Mouse (Mus musculus) hindlimb bud, embryonic 11.5 days (tissue): ENCODE results near the gene Rxrg.

Source experiments
- DNase-seq: peaks from one replicate; pipeline ENCODE4 v3.0.0-alpha.2; 2012; ENCODE audit warnings: low read depth, low spot score; ENCODE audit errors: extremely low spot score

Rxrg gene

DNA sequence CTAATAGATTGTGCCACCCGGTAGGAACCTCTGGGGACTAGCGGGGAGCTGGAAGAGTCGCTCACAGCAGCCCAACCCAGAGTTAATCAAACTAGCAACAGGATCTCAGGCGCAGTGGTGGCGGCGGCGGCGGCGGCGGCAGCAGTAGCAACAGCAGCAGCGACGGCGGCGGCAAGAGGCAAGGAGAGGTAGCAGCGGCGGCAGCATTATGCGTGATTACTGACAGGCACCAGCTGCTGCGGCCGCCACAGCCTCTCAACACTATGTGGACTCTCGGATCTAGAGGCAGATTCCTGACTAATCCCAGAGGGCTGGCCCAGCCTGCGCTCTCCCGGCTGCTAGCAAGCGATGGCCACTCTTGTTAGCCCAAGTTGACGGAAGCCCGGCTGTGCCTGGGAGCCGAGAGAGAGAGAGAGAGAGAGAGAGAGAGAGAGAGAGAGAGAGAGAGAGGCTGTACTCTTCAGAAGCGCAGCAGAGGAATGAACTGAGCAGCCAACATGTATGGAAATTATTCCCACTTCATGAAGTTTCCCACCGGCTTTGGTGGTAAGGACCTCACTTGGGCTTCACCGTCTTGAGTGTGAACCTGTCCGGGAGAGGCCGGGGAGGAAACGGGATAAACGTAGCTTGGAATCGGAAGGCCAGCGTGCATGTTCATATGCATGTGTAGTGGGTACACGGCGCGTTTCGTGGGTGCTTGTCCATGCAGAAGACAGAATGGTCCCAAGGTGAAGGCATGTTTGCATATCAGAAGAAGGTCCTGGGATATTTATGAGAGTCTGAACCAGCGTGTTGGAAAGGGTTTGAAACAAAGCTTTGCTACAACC, at the start of gene Rxrg:
Rxrg (plus strand) TSS at position 130 of the 827 bp plus-strand sequence.
- DNase-seq, result peak; percentile 26

DNA sequence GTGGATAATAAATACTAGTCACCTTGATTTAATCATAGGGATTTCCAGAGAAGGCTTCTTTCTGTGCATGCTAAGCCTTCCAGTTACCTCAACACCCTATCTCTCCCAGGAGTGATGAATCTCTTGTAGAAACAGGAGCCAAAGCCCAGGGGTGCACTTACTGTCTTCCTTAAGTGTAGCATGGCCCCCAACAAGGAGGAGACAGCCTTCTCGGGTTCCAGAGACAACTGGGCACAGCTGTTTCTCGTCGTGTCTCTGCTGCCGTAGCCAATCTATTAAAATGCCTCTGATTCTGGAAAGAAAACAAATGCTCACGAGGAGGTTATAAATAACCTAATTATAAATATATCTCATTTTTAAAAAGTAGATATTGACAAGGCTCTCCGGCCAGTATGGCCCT, 48.9 kb upstream of the Rxrg start:
- DNase-seq, result no peak

DNA sequence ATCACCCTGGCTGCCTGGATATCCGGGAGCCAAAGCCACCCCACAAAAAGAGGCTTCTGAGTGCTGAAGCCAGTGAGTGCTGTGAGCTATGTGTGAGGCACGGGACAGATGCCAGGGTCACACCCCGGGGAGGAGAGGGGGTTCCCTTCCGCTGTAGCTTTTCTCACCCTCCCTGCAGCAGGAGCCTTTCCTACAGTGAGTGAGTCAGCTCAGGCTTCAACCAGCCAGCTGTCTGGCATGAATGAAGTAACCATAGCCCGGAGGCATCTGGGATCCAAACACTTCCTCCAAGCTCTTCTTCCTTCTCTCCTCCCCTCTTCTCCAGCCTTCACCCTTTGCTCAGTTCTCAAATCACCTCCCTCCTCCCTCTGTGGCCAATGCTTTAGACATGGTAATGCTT, 46.6 kb upstream of the Rxrg start:
- DNase-seq, result no peak

DNA sequence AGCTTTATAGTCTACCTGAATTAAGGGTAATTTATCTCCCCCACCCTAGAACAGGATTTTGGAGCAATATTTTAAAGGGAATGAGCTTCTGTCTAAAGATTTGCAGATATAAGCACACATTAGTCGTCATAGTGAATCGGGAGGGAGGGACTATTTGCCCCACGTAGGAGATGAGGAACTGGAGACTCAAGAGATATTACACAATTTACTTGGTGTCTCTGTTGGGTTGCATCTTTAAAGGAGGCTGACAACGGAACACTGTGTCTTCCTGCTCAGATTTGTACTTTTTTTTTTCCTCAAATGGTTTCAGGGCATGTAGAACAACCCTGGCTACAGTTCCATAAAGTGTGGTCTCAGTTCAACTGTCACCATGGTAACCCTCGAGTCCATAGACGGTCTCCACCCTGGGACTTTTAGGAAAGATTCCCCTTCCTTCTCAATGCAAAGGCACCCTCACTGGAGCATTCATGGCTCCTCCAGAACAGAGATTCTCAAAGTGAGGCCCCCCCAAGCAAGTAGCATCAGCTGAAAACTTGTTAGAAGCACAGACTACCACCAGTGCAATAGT, 44.1 kb upstream of the Rxrg start:
- DNase-seq, result no peak

DNA sequence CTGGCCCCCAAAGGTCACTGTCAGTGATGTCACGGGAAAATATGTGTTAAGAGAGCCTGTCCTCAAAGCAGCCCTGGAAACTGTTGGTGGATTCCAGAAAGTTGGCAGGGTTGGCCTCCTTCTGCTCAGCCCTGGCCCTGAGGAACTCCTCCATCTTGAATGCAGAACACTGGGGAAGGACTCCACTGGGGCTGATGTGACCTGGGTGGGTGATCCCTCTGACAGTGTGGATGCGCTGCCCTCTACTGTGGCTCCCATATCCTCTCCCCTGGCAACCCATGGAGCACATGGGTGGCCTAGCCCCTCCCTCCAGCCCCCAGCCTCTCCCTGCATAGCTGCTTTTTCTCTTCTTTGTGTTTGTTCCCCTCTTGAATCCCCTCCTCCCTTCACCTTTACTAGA, 31.6 kb upstream of the Rxrg start:
- no peak for DNase-seq

DNA sequence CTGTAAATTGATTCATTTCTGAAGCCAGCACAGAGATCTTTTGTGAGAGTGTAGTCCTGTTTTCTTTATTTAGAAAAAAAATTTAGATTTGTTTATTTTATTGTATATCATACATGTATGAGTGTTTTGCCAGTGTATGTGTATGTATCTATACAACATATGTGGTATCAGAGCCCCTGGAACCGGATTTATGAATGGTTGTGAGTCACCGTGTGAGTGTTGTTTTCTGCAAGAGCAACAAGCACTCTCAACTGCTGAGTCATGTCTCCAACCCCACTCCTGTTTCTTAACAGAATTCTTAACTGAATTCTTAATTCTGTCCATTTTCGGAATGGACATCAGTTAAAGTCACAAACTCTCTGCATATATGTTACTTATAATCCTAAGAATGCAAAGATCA, 19.1 kb upstream of the Rxrg start:
- DNase-seq, result no peak

DNA sequence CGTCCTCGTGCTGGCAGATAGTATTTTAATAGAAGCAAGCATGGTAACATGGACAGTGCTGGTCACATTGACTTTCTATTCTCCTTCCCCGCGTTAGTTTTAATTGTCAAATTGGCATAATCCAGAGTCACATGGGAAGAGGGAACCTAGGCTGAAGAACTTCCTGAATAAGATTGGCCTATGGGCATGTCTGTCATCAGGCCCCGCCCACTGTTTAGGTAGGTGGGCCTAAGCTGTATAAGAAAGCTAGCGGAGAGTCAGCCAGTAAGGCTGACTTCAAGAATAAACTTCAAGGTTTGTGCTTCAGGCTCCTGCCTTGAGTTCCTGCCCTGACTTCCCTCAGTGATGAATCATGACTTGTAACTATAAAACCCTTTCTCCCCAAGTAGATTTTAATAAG, 15.0 kb upstream of the Rxrg start:
- no peak for DNase-seq

DNA sequence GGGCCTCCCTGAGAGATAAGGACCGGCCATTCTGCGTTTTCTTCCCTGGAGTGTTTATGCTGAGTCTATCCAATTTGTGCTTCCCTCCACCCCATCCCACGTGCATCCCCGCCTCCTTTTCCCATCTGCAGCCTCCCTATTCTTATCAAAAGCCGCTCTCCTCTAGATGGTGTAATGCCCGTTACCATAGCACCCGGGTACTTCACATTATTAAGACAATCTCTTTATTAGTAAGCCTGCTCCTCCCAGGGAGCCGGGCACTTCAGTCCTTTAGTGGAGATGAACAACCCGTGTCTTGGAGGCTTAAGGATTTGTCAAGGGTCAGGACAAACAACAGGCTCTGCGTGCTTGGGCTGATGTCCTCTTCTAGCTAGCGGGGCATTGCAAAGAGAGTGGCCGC, 14.3 kb upstream of the Rxrg start:
- no peak for DNase-seq

DNA sequence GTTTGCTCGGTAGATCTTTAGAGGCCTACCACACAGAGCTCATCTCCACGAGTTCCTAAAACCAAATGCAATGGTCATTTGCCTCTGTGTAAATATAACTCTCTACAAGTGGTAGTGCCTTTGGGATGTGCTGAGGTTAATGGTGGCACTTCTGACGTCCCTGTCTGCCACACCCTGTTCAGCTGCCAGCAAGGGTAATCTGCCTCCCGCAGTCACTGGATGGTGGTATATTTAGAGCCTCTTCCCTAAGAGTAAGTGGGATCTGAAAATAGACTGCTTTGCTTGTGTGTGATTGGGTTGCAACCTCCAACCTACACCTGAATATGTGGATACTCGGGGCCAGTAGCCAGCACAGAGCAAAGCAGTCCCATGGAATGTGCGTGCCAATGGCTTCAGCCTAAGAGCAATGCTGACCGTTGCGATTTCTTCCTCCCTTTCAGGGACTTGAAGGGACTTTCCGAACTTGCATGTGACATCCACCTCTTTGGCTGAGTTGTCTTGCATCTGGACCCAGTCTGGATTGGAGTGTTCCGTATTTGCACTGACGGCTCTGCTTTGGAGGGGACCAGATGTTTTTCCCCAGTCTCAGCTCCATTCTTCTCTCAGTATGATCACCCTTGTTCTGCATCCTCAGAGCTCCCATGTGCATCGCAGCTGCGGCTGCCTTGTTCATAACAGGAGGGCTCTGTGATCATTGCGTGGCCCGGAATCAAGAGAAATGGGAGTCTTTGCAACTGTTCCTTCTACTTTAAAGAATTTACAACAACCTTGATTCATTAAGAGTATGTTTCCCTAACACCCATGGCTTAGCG, 9.2 kb upstream of the Rxrg start:
- no peak for DNase-seq

DNA sequence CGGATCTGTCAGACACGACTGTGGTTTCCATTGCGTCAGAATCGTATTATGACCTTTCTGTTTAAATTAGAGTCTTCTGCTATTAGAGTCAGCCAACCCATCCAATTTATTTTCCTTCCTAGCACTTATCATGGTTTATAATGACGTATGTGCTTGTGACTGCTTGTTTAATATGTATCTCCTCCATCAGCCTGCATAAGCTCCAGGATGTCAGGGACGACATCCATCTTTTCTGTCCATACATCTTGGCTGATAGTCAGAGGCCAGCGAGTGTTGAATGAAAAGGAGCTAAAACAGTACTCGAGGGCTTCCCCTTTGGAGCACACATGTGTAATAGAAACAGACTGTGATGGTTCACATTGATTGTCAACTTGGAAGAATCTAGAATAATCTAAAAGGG, 6.0 kb upstream of the Rxrg start:
- DNase-seq, result no peak

DNA sequence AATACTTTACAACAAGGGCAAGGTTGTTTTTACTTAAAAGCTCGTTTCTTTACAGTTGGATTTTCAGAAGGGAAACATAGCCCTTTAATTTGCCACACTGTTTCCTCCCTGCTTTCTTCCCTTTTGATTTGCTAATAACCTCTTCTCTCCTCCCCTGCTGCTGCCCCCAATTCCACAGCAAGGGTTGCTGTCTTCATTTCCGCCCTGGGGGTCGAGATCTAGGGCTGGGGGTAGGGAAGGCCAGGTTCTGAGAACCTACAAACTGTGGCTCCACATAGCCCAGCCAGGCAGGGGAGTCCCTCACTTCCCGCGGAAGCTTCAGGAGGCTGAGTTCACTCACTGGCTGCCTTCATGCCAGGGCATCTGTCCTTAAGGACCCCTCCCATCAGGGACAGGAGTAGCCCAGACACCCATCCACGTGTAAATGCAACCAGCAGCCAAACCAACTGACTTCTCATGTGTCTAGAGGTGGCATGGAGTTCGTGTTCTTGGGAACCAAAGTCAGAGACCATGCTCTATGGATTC, 1.1 kb downstream of the Rxrg start:
- DNase-seq, result no peak

DNA sequence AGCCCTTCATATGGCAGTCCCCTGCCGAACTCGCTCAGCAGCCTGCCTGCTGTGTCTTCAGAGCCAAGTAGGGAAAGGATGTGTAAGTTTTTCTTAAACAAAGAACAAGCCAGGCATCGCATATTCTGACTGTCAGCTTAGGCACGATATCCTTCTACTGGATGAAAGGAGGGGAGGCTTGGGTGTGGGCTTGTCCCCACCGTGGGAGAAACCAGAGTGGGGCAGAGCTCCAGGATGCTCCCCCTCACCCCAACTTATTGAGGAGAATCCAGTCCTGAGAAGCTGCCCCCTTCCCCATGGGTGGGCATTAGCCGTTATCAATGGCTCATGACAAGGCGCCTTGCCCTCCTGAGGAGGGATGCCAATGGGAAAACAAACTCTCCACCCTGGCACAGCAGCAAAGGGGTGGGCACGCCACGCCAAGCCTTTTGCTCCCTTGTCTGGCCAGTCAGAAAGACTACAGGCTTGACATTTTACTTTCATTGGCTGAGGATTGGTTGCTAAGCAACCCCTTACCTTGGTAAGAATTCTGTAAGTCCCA, 10.1 kb downstream of the Rxrg start:
- DNase-seq, result no peak

DNA sequence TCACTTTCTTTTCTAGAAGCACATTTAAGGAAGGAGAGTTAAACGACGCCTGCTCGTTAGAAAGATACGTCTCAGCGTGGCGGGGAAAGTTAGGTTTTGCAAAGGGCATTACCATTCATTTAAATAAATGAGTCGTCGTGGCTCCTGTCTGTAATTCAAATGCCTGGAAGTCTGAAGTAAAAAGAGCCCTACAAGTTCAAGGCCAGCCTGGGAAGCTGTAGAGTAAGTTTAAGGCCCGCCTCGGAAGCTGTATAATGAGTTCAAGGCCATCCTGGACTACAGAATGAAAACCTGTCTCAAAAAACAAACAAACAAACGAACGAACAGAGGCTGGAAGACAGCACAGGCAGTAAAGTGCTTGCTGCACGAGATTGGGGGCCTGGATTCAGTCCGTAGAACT, 18.9 kb downstream of the Rxrg start:
- no peak for DNase-seq

DNA sequence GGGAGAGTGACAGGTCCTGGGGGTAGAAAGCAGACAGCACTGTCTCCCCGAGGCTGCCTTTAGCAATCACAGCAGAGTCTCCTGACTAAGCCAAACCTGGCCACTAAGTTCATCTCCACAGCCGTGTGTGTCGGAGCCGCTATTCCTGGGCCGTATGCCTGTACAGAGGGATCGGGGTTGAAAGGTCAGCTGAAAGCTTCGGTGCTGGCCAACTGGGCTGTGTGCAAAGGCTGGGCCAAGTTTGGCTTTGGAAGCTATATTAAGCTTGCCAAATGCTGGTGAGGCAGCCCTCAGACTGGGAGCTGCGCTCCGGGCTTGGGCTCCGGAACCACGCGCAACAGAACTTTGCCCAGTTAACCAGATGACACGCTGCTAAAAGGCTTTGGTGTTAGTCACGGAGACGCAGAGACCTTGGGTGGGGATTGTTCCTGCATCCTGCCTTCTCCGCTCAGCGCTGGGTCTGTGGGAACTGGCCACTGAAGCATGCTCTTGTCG, 19.9 kb downstream of the Rxrg start:
- no peak for DNase-seq

DNA sequence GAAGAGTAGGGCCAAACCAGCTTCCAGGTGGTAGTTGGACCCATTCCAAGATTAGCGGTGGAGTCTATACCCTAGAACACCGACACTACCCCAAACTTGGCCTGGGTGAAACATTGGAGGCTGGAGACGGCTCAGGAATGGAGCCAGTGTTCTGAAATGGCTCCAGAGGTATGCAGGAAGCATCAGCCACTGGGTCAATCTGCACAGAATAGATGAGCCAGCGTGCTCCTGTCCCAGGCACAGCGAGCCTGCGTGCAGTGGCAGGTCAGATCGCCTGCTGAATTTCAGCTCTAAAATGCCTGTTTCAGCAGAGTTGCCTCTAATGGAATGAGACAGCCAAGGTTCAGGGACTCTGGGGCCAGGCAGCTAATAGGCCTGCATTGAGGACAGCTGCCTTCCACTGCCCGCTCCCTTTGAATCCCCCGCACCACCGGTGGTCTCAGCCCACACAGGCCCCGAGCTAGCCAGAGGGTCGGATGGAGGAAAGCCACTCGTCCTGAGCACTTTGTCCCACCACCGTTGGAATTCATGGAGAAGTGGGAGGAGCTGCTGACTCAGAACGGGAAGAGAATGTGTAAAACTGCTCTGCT, 22.1 kb downstream of the Rxrg start:
- no peak for DNase-seq

DNA sequence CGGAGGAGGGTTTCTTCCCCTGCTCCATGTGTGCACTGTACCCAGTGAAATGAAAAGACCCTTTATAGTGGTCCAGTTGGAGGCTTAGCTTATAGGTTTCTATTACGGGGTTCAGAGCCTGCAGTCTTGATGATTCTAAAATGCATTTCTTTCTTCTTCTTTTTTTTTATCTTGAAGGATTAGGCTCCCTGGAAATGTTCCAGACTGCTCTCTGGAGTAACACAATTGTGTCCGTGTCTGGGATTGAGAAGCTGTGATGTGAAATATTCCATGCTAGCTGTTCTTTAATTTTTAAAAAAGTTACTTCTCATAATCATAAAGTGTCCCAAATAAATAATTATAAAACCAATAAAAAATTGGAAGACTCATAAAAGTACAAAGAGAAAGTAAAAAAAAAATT, 26.9 kb downstream of the Rxrg start:
- no peak for DNase-seq

DNA sequence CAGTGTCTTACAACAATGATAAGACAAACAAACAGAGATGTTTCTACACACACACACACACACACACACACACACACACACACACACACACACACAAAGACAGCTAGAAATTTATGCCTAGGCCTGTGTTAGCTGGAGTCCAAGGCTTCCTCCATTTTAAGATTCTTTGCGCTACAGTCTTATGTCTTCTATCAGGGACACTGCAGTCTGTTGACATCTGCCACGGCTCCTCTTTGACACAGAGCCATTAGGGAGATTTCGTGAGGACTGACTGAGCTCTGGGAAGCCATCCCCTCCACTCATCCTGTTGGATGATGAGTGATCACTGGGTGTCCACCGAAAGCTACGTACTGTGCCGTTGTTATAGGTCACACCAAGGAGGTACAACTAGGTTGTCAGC, 33.6 kb downstream of the Rxrg start:
- no peak for DNase-seq

DNA sequence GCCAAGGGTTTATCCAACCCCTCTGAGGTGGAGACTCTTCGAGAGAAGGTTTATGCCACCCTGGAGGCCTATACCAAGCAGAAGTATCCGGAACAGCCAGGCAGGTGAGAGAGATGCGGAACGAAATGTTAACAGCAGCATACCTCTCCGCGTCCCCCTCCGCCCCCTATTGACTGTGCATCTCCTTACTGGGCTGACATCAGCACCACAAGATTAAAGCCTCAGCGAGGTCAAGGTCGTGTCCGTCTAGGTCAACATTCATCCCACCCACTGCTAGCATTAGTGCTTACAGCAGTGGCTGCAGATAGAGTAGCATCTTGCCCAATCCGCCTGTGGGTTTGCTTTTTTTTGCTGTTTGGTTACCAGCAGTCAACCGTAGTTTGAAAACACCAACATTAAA, 37.5 kb downstream of the Rxrg start:
- no peak for DNase-seq

DNA sequence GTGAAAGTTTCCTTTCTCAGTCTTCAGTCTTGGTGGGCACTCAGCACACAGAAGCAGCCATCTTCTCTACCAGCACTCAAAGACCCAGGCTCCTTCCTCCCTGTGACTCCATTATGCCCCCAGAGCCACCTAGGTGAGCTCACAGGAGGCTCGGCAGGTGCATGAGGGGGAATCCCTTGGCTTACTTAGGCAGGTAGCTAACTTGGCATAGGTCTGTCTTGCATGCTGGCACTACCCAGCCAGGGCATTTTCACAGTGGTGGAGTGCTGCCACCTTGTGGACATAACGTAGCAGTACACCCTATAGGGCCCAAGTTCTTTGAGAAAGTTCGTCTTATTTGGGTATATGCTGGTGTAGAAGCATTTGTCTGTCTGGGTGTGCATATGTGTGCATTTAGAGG, 38.8 kb downstream of the Rxrg start:
- peak; percentile 62 for DNase-seq

DNA sequence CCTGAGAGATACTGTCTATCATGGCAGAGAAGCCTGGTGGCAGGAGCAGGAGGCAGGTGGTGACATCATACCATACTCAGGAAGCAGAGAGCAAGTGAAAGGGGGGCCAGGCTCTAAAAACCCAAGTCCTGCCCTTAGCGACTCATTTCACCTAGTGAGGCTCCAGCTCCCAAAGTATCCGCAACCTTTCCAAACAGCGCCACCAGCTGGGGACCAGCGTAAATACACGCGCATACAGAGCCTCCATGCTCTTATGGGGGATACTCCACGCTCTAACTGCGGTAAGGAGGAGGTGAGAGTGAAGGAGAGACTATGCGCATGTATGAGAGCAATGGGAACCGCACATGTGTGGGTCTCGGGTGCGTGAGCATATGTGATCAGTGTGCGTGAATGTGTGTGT, 39.9 kb downstream of the Rxrg start:
- DNase-seq, result no peak

DNA sequence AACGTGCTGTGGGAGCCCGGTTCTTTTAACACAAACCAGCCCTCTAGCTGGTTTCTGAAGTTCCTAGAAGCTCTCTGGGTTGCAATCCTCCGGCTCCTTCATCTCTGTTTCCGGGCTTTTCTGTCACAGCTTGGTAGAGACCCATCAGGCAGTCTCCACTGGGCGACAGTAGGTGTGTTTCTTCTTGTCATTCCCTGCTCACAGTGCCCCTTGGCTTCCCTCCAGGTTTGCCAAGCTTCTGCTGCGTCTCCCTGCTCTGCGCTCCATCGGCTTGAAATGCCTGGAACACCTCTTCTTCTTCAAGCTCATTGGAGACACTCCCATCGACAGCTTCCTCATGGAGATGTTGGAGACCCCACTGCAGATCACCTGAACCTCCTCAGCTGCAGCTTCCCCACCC, 40.7 kb downstream of the Rxrg start:
- DNase-seq, result no peak
